Mouse (Mus musculus) G1E (cell line): ENCODE measurements at regions not wholly inside any gene's neighbourhood (a gene's known extent, or its start where the extent isn't known, plus 50 kb on each side); places are given as distances from the start of the nearest gene placed in this dataset.

Experiments used
- CTCF ChIP-seq: IDR thresholded peaks from 2 replicates; pipeline ENCODE4 v1.5.1; 2012; ENCODE audit warnings: low read depth, low read length, inconsistent platforms, mixed read lengths
- GATA2 ChIP-seq: IDR thresholded peaks from 2 replicates; pipeline ENCODE4 v1.6.1; 2012; ENCODE audit warnings: low read depth, low read length, inconsistent platforms, borderline replicate concordance
- POLR2AphosphoS5 ChIP-seq: IDR thresholded peaks from 2 replicates; pipeline ENCODE4 v1.6.1; 2012; ENCODE audit warnings: low read depth, low read length, inconsistent platforms; ENCODE audit not compliant: insufficient replicate concordance
- TAL1 ChIP-seq: conservative IDR thresholded peaks from 2 replicates; pipeline ENCODE4 v1.6.1; 2012; ENCODE audit warnings: low read depth, low read length, inconsistent platforms, mixed read lengths

DNA sequence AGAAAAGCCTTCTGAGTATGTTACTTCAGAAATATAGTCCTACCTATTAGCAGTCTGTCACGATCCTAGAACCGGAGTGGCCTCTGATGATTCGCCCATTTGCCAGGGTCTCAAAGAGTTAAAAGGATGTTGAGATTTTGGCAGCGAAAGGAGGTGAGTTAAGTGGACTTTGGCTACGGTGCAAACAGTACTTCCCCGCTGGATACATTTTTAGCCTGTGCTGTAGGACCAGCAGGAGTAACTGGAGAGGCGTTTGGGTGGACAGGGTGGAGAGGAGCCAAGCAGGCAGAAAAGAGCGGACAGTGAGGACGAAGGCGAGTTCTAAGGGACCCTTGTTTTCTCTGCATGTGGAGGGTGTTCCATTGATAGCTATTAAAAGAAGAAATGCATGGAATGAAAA lies 76.6 kb upstream of the Mkln1 start:
- TF ChIP-seq CTCF (no peak), POLR2AphosphoS5 (no peak), TAL1 (no peak), GATA2 (no peak)
